Mouse (Mus musculus) T-helper 2 cell (primary cell): Measurements from ENCODE around the gene Efna1.

Experiments used
- in situ Hi-C: fragments of 300-600 bp; cut with MboI, MseI; formaldehyde crosslinking; loops from one replicate; pipeline ENCODE4 v1.15.1; 2025; ENCODE audit warnings: high pct_unique_total_duplicates

Gene Efna1

DNA sequence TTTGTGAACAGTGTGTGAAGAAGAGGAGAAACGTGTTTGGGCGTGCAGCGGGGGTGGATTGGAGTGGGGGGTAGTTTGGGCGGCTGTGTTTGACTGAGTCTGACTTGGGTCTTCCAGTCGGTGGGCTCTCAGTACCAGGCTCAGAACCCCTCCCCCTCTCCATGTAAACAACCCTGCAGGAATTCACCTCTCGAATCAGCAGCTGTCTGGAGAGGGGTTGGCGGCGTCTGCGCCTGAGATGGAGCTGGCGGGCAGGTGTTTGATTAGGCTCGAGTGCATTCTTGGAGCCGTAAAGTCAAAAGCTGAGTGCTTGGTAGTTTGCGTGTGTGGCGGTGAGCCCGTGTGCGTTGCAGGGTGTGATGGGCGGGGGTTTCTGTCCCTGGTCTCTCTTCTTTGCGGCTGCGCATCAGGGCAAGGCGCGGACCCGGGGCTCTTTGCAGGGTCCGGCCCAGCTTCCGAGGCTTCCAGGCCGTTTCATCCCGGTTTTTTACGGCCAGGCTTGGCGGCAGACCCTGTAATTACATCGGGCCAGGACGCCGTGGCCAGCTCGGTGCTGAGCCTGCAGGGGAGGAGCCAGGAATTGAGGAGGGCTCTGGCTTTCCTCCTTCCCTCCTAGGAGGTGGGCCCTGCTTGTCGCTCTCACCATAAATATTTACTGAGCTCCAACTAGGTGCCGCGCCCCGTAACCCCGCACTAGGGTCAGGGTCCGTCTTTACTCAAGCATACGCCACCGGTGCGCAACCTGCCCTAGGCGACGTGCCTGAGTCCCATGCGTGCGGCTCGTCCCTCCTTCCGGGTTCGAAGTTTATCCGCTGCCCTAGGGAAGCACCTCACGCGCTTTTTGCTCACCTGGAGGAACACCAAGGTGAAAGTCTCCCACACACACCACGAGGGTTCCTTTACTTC is at the start of gene Efna1:
TSS of gene Efna1 (minus strand) at position 537 of the 906 bp plus-strand sequence.
- in situ Hi-C loops = loop anchor here (5.0 kb wide), 1 partner anchor 34 kb away; the partner anchor contains the start of genes Krtcap2 and Trim46

DNA sequence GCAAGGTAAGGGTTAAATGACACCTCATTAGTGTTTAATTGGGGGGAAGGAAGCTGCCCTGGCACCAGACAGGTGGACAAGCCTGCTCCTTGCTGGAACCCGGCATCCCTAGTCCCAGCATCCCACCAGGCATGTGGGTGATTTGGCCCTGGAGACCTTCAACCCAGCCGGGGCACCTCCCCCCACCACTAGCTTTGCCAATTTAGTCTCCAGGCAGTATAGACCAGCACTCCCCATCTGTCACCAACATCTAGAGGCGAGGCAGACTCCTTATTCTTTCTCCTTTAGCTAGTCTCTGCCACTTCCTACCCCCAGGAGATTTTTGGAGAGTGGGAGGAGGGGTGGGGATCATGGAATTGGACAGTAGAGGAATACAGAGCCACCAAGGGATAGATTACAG is 49.4 kb upstream of the Efna1 start:
- in situ Hi-C loops = no loop called here

DNA sequence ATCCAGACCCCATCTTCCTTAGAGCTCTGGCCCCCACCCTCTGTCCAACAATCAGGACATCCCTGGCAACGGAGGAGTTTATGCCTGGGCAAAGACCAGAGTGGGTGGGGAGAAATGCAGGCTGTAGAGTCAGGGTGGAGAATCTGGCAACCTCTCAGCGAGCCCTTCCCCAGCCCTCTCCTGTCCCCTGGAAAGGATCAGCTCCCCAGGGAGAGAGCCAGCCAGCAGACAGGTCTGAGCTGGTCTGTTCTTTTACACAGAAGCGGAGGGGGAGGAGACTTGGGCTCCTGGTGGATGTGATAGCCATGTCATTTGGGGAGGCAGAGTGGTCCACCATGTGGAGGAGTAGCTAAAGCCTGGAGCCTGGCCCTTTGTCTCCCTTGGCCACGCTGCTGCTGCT is 47.7 kb upstream of the Efna1 start:
- in situ Hi-C loops = no loop called here

DNA sequence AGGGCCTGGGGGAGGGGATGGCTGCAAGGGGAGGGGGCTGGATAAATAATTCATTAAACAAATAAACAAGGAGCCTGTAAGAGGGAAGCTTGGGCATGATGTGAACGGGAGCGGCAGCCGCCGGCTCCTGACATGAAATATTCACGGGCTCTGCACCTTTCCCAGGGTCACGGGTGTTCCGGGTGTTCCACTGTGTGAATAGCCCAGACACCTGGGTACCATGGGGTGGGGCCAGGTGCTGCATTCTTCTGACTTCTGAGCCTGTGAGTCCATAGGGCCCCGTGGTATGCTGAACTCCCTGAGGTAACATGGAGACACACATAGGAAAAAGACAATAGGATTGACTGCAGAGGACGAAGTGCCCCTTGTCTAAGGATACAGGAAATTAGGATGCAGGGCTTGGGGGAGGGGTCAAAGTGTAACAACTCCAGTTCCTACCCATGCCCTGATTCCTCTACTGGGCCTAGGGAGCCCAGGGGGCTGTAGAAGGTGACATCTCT is 46.5 kb upstream of the Efna1 start:
- in situ Hi-C loops = no loop called here

DNA sequence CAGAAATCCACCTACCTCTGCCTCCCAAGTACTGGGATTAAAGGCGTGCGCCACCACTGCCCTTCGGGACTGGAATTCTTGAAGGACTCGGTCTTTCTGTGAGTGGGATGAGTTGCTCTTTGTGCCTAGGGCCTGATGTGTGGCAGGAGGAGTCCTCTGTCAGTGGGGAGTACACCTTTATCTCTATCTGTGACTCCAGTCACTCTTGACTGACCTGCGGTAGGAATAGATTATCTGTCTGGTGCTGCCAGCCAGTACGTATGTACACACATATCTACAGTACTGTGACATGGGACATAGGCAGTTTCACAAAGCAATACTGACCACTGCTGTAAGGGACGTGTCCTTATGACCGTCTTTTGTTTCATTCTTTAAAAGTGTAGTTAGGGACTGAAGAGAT is 44.9 kb upstream of the Efna1 start:
- in situ Hi-C loops = no loop called here

DNA sequence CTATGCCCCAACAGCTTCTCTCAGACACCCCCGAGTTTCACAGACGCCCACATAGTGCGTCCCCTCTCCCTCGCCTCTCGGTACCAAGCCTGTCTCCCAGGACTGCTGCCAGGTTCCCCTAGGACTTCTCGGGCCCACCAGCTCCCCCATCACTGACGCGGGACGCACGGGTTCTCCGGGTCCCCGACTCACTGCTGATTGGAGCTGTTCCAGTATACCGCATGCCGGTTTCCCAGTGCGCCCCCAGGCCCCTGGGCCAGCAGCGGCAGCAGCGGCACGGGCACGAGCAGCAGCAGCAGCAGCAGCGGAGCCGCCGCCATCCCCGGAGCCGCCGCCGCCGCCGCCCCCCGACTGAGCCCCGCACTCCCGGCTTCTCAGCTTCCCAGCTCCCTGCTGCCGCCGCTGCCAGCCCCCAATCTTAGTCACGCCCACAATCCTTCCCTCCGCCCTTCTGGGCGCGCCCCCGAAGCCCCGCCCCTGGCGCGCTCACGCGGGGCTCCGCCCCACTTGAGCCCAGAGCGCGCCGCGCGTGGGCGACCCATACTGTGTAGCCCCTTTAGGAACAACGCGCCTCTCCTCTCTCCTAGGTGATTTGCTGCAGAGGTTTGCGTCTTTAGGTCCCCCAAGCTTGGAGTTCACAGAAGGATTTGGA is 41.7 kb upstream of the Efna1 start, which contains the start of gene Efna3:
TSS of gene Efna3 (minus strand) at position 452 of the 652 bp plus-strand sequence.
- in situ Hi-C loops = no loop called here

DNA sequence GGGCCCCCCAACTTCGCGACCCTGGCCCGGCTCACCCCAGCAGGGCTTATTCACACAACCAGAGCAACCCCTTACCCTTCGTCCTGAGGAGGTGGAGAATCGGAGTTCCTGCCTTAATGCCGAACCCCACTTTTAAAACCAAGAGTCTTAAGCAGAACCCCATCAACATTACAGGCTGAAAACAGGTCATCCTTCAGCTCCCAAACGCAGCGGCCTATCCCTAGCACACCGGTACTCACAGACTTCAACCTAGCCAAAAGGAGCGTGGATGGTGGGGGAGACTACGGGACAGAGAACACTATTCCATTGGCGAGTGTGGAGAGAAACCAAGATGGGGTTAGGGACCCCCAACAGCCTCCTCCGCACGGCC is 41.2 kb upstream of the Efna1 start:
- in situ Hi-C loops = no loop called here

DNA sequence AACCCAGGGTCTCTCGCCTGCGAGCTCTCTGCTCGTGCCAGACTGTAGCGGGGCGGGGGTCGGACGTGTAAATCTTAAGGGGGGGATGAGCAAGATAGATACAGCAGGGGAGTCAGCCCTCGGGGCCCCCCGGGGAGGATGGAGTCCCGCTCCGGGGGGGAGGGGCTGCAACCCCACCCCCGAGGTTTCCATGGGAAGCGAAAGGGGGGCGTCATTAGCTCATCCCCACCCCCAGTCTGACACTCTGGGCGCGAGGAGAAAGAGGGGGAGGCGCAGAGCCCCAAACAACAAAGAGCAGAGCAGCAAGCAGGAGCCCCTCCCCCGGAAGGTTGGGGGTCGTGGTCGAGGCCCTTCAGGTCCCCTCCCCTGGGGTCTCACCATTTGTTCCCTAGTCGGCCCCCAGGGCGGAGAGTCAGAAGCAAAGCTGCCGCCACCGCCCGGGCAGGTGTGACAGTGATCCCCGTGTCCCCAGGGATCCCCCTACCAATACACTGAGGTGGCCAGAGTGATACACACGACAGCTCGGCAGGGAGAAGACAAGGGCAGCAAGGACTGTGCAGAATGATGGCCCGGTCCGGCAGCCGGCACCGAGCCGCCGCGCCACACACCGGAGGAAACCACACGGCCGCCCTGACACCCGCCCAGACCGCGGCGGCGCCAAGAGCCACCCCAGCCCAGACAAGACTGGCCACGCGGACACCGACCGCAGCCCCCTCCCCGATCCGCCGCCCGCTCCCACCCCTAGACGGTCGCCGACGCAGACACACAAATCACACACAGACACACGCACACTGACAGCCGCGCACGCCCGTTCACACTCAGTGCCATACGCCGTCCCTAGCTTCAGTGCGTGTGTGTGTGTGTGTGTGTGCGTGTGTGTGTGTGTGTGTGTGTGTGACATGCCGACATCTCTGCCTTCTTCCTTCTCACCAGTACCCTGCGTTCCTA is 40.5 kb upstream of the Efna1 start:
- in situ Hi-C loops = no loop called here

DNA sequence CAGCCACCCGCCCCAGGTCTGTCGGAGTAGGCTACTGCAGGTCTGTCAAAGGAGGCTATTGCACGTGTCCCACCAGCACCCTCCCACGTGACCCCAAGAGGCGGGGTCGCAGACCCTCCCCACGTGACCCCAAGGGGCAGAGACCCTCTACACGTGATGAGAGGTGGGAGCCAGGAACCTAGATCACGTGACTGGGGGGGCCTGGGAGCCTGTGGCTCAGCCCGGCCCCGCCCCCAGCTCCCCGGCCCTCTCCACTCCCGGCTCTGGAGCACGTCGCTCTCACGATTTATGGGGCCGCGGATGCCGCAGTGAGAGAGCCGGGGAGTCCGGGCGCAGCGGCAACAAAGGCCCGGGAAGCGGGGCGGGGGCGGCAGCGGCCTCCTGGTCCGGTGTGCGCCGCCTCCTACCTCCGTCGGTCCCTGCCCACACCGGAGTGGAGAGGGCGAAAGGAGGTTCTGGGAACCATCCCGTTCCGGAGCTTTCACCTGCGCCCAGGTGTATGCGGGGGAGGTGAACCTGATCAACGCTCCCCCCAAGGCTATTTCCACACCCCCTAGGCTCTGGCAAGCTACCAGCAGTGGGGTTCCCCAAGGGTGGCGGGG is 39.7 kb upstream of the Efna1 start:
- in situ Hi-C loops = no loop called here

DNA sequence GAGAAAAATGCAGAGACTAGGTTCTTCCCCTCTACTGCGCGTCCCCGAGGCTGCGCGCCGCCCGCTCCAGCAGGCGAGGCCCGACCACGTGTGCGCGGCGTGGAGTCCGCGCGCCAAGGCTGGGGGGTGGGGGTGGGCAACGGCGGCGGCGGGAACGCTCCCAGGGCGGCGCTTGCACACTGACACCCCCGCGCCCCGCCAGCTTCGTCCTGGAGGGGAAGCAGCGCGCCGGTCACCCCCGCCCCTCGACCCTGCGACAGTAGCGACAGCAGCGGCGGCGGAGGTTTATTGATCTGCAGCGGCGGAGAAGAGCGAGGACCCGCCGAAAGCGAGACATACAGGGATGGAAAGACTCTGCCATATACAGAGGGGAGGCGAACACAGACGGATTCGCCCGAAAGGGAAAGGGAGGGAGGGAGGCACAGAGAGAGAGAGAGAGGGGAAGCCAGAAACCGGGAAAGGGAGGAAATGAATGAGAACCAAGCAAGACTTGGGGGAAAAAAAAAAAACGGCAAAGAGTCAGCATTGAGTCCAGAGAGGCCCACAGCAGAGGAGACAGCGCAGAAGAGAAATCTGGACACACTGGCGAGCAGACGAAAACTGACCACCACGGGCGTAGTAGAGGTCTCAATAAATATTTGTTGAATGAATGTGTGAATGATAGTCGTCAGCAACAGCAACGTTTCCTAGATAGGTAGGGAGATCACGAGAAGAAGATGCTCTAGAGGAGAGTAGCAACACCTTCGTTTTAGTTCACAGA is 38.8 kb upstream of the Efna1 start:
- in situ Hi-C loops = no loop called here

DNA sequence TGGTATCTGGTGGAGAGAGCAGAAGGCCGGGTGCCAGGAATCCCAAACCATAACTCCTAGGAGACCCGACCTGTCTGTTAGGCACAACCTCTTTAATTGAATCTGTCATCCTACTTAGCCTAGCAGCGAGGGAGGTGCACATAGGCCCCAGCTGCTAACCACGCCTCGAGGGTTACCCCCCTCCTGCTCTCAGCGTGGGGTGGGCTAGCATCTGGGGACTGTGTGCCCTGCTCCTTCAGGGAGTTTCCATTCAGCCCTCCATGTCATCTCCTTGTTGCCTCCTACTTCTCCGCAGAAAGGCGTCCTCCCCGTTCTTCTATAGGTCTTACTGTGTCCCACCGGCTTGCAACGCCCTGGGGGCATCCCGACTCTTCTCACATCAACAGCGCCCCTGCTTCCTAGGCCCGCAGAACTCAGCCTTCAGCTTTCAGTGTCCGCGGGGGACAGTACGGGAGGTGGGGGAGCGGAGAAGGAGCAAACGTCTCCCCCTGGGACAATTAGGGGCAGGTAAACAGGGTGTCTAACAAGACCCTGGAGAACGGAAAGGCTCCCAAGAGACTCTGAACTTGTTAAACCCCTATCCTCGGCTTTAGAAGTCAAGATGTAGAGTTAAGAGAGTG is 38.1 kb upstream of the Efna1 start:
- in situ Hi-C loops = no loop called here

DNA sequence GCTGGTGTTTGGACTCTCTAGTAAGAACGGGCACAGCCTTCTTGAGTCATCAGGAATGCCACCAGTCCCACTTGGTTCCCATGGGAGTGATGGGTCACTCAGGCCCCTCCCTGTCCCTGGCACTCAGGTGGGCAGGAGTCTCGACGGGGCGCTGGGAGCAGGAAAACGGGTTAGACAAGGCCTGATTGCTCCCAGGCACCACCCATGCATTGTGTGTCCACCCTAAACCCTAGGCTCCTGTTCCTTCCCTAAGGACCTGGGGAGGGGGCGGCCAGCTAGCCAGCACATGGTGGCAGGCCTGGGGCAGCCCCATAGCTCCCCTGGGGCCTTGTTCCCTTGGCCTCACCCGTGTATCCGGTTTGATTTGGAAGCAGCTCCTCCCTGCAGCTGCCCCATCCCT is 37.4 kb upstream of the Efna1 start:
- in situ Hi-C loops = no loop called here

DNA sequence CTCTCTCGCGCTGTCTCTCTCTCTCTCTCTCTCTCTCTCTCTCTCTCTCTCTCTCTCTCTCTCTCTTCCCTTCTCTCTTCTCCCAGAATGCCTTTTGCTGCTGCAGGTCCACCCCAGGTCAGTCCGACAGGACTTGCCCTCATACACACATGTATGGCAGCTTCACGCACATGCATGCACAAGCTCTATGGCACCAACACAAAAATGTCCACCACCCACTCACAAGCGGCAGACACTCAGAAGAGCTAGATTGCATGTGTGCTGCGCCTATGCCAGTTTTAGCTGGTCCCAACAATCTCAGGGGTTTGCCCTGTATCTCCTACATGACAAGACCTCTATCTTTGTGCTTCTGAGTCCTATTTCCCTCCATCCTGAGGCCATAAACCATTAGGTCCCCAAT is 36.3 kb upstream of the Efna1 start:
- in situ Hi-C loops = no loop called here

DNA sequence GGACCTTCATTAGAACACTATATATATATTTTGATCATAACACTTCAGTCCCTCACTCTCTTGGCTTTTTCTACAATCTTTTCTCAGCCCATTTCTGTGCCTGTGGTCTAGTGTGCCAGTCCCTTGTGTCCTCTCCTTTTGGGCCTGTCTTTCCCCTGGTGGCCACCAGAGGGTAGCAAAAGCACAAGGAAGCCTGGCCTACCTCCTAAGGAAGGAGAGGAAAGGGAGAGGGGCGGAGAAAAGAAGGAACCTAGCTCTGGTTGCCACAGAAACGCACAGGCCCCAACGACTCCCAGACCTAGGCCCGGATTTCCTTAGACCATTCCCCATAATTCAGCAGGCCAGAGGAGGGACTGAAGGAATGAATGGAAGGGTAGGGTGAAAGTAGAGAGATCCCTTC is 35.9 kb upstream of the Efna1 start:
- in situ Hi-C loops = no loop called here

DNA sequence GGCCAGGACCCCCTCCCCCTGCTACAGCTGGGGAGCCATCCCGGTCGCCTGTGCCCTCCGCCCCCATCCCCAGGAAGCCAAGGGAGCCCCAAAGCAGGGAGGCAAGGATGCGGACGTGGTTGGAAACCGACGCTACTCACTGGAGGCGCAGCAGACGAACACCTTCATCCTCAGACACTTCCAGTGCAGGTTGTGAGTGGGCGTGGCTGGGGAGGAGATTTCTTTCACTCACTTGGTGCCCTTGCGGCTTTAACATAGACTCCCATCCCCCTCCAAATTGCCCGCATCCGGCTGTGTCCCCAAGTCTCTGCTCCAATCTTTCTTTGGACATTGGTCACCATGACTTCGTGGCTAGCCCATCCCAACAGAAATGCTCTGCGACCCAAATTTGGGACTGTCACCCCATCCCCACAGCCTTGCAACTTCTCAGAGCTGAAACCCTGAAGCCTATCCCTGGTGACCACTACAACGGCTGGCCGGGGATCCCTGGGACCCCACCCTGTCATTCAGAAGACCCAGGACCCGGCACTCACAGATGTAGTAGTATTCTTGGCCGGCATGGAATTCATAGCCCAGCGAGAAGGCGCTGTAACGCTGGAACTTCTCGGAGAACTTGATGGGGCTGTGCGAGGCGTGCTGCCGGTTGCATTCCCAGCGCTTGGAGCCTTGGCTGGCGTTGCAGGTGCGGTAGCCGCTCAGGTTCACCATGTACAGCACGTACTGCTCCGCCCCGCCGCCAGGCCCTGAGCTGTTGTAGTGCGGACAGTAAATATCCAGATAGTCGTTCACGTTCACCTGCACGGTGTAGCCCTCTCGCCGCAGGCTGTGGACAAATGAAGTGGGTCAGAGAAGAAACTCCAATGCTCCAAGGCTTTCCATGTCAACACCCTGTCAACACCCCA is 35.2 kb upstream of the Efna1 start:
- in situ Hi-C loops = no loop called here

DNA sequence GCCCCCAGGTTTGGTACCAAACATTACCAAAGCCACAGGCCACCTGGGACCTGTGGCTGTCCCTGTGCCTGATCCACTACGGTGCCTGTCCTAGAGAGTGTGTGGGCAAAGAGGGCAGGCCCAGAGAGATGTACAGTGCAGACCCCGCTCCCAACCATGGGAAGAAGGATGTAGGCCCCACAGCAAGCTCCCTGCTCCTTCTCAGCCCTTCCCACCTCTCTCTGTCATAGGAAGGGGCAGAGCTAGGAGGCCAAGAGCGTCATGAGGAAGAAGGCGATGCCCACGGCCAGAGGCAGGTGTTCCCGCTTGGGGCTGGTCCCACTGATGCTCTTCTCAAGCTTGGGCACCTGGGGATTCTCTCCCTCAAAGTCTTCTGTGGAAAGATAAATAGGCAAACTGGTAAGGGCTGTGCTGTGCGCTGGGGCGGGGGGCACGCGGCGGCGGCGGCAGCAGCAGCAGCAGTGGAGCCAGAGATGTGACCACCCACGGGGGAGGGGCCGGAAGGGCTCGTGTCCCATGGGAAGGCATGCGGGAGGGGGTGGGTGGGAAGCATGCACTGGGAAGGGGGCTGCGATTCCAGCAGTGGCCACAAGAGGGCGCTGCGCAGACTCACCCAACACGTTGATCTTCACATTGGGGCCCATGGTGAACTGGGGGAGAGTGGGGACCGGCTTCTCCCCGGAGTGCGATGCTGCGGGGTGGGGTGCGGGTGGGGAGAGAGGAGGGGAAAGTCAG is 34.4 kb upstream of the Efna1 start:
- in situ Hi-C loops = no loop called here

DNA sequence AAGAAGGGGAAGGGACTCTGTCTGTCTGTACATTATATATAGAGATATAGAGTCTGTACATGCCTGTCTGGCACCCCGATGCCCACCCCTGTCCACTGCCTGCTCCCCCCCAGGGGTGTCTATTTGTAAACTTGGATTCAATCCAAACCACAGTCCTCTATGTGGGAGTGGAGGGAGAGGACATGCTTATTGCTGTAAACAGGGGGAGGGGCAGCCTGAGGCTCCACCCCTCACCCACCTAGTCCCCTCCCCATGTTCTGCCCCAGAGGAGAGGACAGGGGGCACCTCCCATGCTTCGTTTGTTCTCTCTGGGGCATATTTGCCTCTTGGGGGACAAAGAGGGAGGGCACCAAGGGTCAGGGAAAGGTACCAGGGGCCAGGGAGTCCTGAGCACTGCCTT is 33.8 kb upstream of the Efna1 start:
- in situ Hi-C loops = no loop called here

DNA sequence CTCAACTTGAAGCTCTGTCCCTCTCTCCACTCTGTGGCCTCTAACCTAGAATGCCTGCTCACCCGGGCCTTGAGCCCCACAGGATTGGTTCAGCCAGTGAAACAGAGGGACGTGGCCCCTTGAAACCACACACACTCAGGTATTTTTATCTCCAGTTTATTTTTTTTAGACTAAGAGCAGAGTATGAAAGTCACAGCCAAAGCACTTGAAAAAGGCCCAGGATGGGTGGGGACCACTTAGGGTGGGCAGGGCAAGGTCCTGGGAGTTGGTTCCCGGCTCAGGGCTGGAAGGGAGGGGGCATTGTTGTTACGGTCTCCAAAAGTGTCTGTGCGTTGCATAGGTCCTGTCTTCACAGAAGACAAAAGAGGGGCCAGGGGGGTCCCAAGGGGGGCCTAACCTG is 33.4 kb upstream of the Efna1 start:
- in situ Hi-C loops = no loop called here
